Mouse (Mus musculus) CH12.LX (cell line): ENCODE measurements around the gene Ets2. TPM values are rescaled to one million over a fixed set of nuclear protein-coding genes. Genes with fewer than 3 reads are reported as not detected.

Experiments used
- DNase-seq: peaks from one replicate; pipeline ENCODE4 v3.0.0-alpha.2; 2013; ENCODE audit errors: extremely low read depth
- H3K27ac ChIP-seq: 2 replicates; pipeline ENCODE4 v1.5.1; 2012; ENCODE audit warnings: low read depth, mild to moderate bottlenecking, control low read depth, moderate library complexity; ENCODE audit not compliant: insufficient read depth
- H3K27me3 ChIP-seq: replicated peaks from 2 replicates; pipeline ENCODE3; 2012; ENCODE audit warnings: inconsistent platforms
- H3K36me3 ChIP-seq, 2 experiments: replicated peaks in 1 of 2; 2 replicates each; pipeline versions ENCODE3 to v1.6.1; 2012; ENCODE audit warnings: inconsistent platforms in 1 of 2, low read length in 1 of 2, mild to moderate bottlenecking in 1 of 2, mixed read lengths in 1 of 2, moderate library complexity in 1 of 2; ENCODE audit not compliant: control insufficient read depth in 1 of 2, insufficient read depth in 1 of 2
- H3K4me1 ChIP-seq, 2 experiments: 2 replicates each; pipeline ENCODE4 v1.6.1; 2012; ENCODE audit warnings: inconsistent platforms in 1 of 2, moderate library complexity in 1 of 2; ENCODE audit not compliant: insufficient read depth in 2 of 2, control insufficient read depth in 1 of 2
- H3K4me2 ChIP-seq: 2 replicates; pipeline ENCODE4 v1.6.1; 2012; ENCODE audit warnings: low read depth, mild to moderate bottlenecking, control low read depth; ENCODE audit not compliant: poor library complexity, insufficient read depth, severe bottlenecking
- H3K4me3 ChIP-seq, 3 experiments: fragments of 150-350 bp in 1 of 3; sonication (generic) in 1 of 3; replicated peaks in 1 of 3; 2 replicates each; pipeline versions ENCODE3 to v1.5.1; 2011 to 2012; ENCODE audit warnings: low read depth in 2 of 3, low read length in 2 of 3, mild to moderate bottlenecking in 2 of 3, moderate library complexity in 2 of 3, control low read depth in 1 of 3, improper control_type of control experiment in 1 of 3, inconsistent platforms in 1 of 3, mixed read lengths in 1 of 3; ENCODE audit not compliant: poor library complexity in 1 of 3
- H3K79me2 ChIP-seq: replicated peaks from 2 replicates; pipeline ENCODE4 v1.6.1; 2012; ENCODE audit warnings: mild to moderate bottlenecking, moderate library complexity; ENCODE audit not compliant: control insufficient read depth, poor library complexity, insufficient read depth, severe bottlenecking; ENCODE audit errors: extremely low read depth
- H3K9ac ChIP-seq: 2 replicates; pipeline ENCODE4 v1.6.1; 2012; ENCODE audit warnings: low read depth, mild to moderate bottlenecking, control low read depth, moderate library complexity; ENCODE audit not compliant: insufficient read depth
- H3K9me3 ChIP-seq: replicated peaks from 2 replicates; pipeline ENCODE3; 2012; ENCODE audit warnings: low read length, inconsistent platforms, mixed read lengths
- CHD1 ChIP-seq: IDR thresholded peaks from 2 replicates; pipeline ENCODE4 v1.6.1; 2012; ENCODE audit warnings: low read depth, low read length, improper control_type of control experiment, inconsistent platforms
- CHD2 ChIP-seq: IDR thresholded peaks from 2 replicates; pipeline ENCODE4 v1.6.1; 2011; ENCODE audit warnings: low read length, improper control_type of control experiment
- CTCF ChIP-seq, 2 experiments: IDR thresholded peaks in 1 of 2; conservative IDR thresholded peaks in 1 of 2; 2 replicates each; pipeline ENCODE4 v1.5.1; 2011 to 2012; ENCODE audit warnings: low read depth in 2 of 2, low read length in 2 of 2, improper control_type of control experiment in 1 of 2, inconsistent platforms in 1 of 2, mild to moderate bottlenecking in 1 of 2, moderate library complexity in 1 of 2
- E2F4 ChIP-seq: IDR thresholded peaks from 2 replicates; pipeline ENCODE4 v1.6.1; 2011; ENCODE audit warnings: low read depth, low read length, improper control_type of control experiment; ENCODE audit not compliant: insufficient replicate concordance
- ELF1 ChIP-seq: IDR thresholded peaks from 2 replicates; pipeline ENCODE4 v1.6.1; 2014; ENCODE audit warnings: low read depth, mild to moderate bottlenecking, inconsistent platforms, low read length, improper control_type of control experiment
- EP300 ChIP-seq: IDR thresholded peaks from 2 replicates; pipeline ENCODE4 v1.6.1; 2011; ENCODE audit warnings: low read length, improper control_type of control experiment
- ETS1 ChIP-seq: conservative IDR thresholded peaks from 2 replicates; pipeline ENCODE4 v1.6.1; 2012; ENCODE audit warnings: low read depth, mild to moderate bottlenecking, inconsistent platforms, low read length, improper control_type of control experiment, moderate library complexity
- HCFC1 ChIP-seq: IDR thresholded peaks from 2 replicates; pipeline ENCODE4 v1.6.1; 2012; ENCODE audit warnings: low read depth, mild to moderate bottlenecking, inconsistent platforms, low read length, improper control_type of control experiment
- IRF4 ChIP-seq: IDR thresholded peaks from 2 replicates; pipeline ENCODE4 v1.6.1; 2014; ENCODE audit warnings: low read depth, mild to moderate bottlenecking, inconsistent platforms, low read length, improper control_type of control experiment
- MAFK ChIP-seq: IDR thresholded peaks from 2 replicates; pipeline ENCODE4 v1.6.1; 2011; ENCODE audit warnings: low read length, improper control_type of control experiment; ENCODE audit not compliant: insufficient replicate concordance
- MAX ChIP-seq: IDR thresholded peaks from 2 replicates; pipeline ENCODE4 v1.6.1; 2011; ENCODE audit warnings: low read length, improper control_type of control experiment
- MAZ ChIP-seq: IDR thresholded peaks from 2 replicates; pipeline ENCODE4 v1.6.1; 2012; ENCODE audit warnings: low read depth, mild to moderate bottlenecking, inconsistent platforms, low read length, improper control_type of control experiment, moderate library complexity
- MEF2A ChIP-seq: IDR thresholded peaks from 2 replicates; pipeline ENCODE4 v1.6.1; 2014; ENCODE audit warnings: low read depth, mild to moderate bottlenecking, inconsistent platforms, low read length, improper control_type of control experiment, borderline replicate concordance
- MXI1 ChIP-seq: IDR thresholded peaks from 2 replicates; pipeline ENCODE4 v1.6.1; 2011; ENCODE audit warnings: mild to moderate bottlenecking, low read depth, low read length, improper control_type of control experiment
- MYC ChIP-seq: IDR thresholded peaks from 2 replicates; pipeline ENCODE4 v1.6.1; 2011; ENCODE audit warnings: low read depth, mild to moderate bottlenecking, improper control_type of control experiment, low read length
- NELFE ChIP-seq: IDR thresholded peaks from 2 replicates; pipeline ENCODE4 v1.6.1; 2011; ENCODE audit warnings: low read depth, low read length, improper control_type of control experiment
- NRF1 ChIP-seq: IDR thresholded peaks from 2 replicates; pipeline ENCODE4 v1.6.1; 2014; ENCODE audit warnings: low read depth, mild to moderate bottlenecking, inconsistent platforms, low read length, improper control_type of control experiment, moderate library complexity
- PAX5 ChIP-seq: IDR thresholded peaks from 2 replicates; pipeline ENCODE4 v1.6.1; 2012; ENCODE audit warnings: low read length, inconsistent platforms, mixed read lengths
- POLR2A ChIP-seq: IDR thresholded peaks from 2 replicates; pipeline ENCODE4 v1.6.1; 2011; ENCODE audit warnings: low read depth, mild to moderate bottlenecking, improper control_type of control experiment, low read length
- POLR2AphosphoS2 ChIP-seq: IDR thresholded peaks from 2 replicates; pipeline ENCODE4 v1.6.1; 2011; ENCODE audit warnings: low read depth, low read length, improper control_type of control experiment
- RAD21 ChIP-seq: IDR thresholded peaks from 2 replicates; pipeline ENCODE4 v1.6.1; 2011; ENCODE audit warnings: low read depth, mild to moderate bottlenecking, low read length, improper control_type of control experiment, moderate library complexity
- RCOR1 ChIP-seq: conservative IDR thresholded peaks from 2 replicates; pipeline ENCODE4 v1.6.1; 2012; ENCODE audit warnings: low read depth, mild to moderate bottlenecking, inconsistent platforms, low read length, improper control_type of control experiment
- SIN3A ChIP-seq: IDR thresholded peaks from 2 replicates; pipeline ENCODE4 v1.6.1; 2012; ENCODE audit warnings: low read length, improper control_type of control experiment, inconsistent platforms
- TBP ChIP-seq: conservative IDR thresholded peaks from 2 replicates; pipeline ENCODE4 v1.6.1; 2011; ENCODE audit warnings: low read depth, low read length, improper control_type of control experiment
- TCF12 ChIP-seq: IDR thresholded peaks from 2 replicates; pipeline ENCODE4 v1.6.1; 2014; ENCODE audit warnings: low read depth, mild to moderate bottlenecking, inconsistent platforms, low read length, improper control_type of control experiment
- USF2 ChIP-seq: conservative IDR thresholded peaks from 2 replicates; pipeline ENCODE4 v1.6.1; 2011; ENCODE audit warnings: low read depth, low read length, improper control_type of control experiment
- ZC3H11A ChIP-seq: IDR thresholded peaks from 2 replicates; pipeline ENCODE4 v1.6.1; 2012; ENCODE audit warnings: low read depth, mild to moderate bottlenecking, inconsistent platforms, low read length, improper control_type of control experiment
- ZMIZ1 ChIP-seq: IDR thresholded peaks from 2 replicates; pipeline ENCODE4 v1.6.1; 2012; ENCODE audit warnings: low read depth, mild to moderate bottlenecking, inconsistent platforms, low read length, improper control_type of control experiment
- ZNF384 ChIP-seq: IDR thresholded peaks from 2 replicates; pipeline ENCODE4 v1.6.1; 2012; ENCODE audit warnings: low read depth, low read length, improper control_type of control experiment, inconsistent platforms
- dilution Hi-C: fragments of 300-500 bp; cut with MboI; formaldehyde crosslinking; loops from 2 replicates; pipeline ENCODE4 v1.14.3; 2020; ENCODE audit warnings: low sequenced_read_pairs; ENCODE audit not compliant: extremely low pct_unique_long_range_greater_than_20kb, extremely low pct_ligation_motif_present
- in situ Hi-C: fragments of 300-500 bp; cut with MboI; formaldehyde crosslinking; loops from 3 replicates; pipeline ENCODE4 v1.14.3; 2019; ENCODE audit warnings: low sequenced_read_pairs, low pct_ligation_motif_present, low pct_unique_long_range_greater_than_20kb, mixed read lengths
- polyA plus RNA-seq: library from polyadenylated mRNA; unstranded; fragments of >175 nt; gene quantifications from 2 replicates; pipeline ENCODE4 v1.2.1, GENCODE M21; 2012; ENCODE audit warnings: low read depth; ENCODE audit not compliant: insufficient read length
- total RNA-seq, 2 experiments: library from RNA; depleted of rRNA; stranded (reverse); fragments of 300-350 nt in 1 of 2; fragments of >200 nt in 1 of 2; gene quantifications; 2 replicates each; pipeline ENCODE4 v1.2.3; 2012 to 2014

Gene Ets2
- total and polyA plus RNA-seq, 3 experiments: 42.0 to 51.2 (median 43.2) TPM

GRCm38 (mm10) chr16:95728453-95729435, 26.9 kb downstream of the Ets2 start (continued):
- no peak for TF ChIP-seq POLR2AphosphoS2
- peak; percentile 10; the same call in 1 of the 2 replicates for TF ChIP-seq NRF1
- peak; percentile 95 for TF ChIP-seq MAX
- no peak for TF ChIP-seq E2F4
- peak; percentile 95 for TF ChIP-seq EP300
- peak; percentile 53 for TF ChIP-seq POLR2A
- peak; percentile 69 for TF ChIP-seq RCOR1
- TF ChIP-seq SIN3A: peak; percentile 81; the same call in 1 of the 2 replicates
- TF ChIP-seq TCF12: peak; percentile 98
- TF ChIP-seq MAFK: peak; percentile 87

GRCm38 (mm10) chr16:95729775-95730174, 27.9 kb downstream of the Ets2 start:
- dilution Hi-C loops: no loop called here
- H3K9me3 ChIP-seq: peaks cover 16% of the 10 kb centered on the region
- no peak overlapping the region for H3K4me3 ChIP-seq
- H3K27me3 ChIP-seq: peaks cover 1% of the 10 kb centered on the region
- peaks cover 34 to 85% of the 10 kb centered on the region in 2 experiments for H3K4me1 ChIP-seq
- peak overlapping the region; percentile 58; the same call in 1 of the 2 replicates for H3K9ac ChIP-seq
- no peak for TF ChIP-seq PAX5
- TF ChIP-seq MEF2A: no peak
- TF ChIP-seq POLR2A: no peak
- H3K27ac ChIP-seq: peak overlapping the region; percentile 95
- no peak for DNase-seq
- no peak overlapping the region for H3K4me2 ChIP-seq
- H3K36me3 ChIP-seq: no peaks in the 10 kb centered on the region
- in situ Hi-C loops: no loop called here
- H3K79me2 ChIP-seq: no peaks in the 10 kb centered on the region

DNA sequence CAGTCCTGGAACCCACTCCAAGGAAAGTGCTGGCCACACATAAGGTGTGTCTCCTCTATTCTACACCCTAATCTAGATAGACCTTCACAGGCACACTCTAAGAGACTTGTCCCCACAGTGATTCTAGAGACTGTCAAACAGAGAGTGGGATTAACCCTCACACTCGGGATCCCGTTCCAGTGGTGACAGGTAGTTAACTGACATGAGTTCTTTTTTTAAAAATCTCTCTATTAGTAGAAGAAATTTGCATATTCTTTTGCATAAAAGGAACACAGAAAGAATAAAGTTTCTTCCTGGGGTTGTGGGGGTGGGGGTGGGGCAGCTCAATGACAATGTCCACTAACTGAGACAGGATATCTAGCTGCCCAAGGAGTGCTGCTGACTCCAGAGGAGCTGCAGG, 32.9 kb downstream of the Ets2 start:
- H3K4me2 ChIP-seq: peak overlapping the region; percentile 17
- peaks cover 18% of the 10 kb centered on the region for H3K9me3 ChIP-seq
- dilution Hi-C loops (no loop called here), in situ Hi-C loops (no loop called here)
- DNase-seq: peak; percentile 69
- peaks cover 1% of the 10 kb centered on the region for H3K27me3 ChIP-seq
- peaks cover 29 to 83% of the 10 kb centered on the region in 2 experiments for H3K4me1 ChIP-seq
- no peak overlapping the region for H3K4me3 ChIP-seq
- peak overlapping the region; percentile 16 for H3K9ac ChIP-seq
- H3K79me2 ChIP-seq: no peaks in the 10 kb centered on the region
- H3K36me3 ChIP-seq: no peaks in the 10 kb centered on the region
- H3K27ac ChIP-seq: peak overlapping the region; percentile 72
- no peak for TF ChIP-seq POLR2AphosphoS2
- TF ChIP-seq MAZ: no peak
- no peak for TF ChIP-seq ZC3H11A
- peak; percentile 75; the same call in 1 of the 2 replicates for TF ChIP-seq MEF2A
- no peak for TF ChIP-seq MAX
- no peak for TF ChIP-seq CHD1
- no peak for TF ChIP-seq MAFK
- no peak for TF ChIP-seq USF2
- TF ChIP-seq TBP: 0 out of 2 replicates have a peak, but pooled peaks have one; percentile 8
- TF ChIP-seq ETS1: peak; percentile 65
- peak; percentile 67 for TF ChIP-seq CHD2
- TF ChIP-seq HCFC1: no peak
- TF ChIP-seq ELF1: no peak; the same call in 1 of the 2 replicates
- TF ChIP-seq MXI1: no peak; the same call in 1 of the 2 replicates
- TF ChIP-seq CTCF (conservative IDR thresholded peaks at IDR 0.05 in 1 of 2, IDR thresholded peaks at IDR 0.05 in 1 of 2; ENCODE audit: low read depth in 2 of 2, low read length in 2 of 2): no peak
- no peak for TF ChIP-seq MYC
- no peak for TF ChIP-seq NRF1
- TF ChIP-seq ZMIZ1: no peak
- peak; percentile 75 for TF ChIP-seq ZNF384
- TF ChIP-seq RAD21: no peak
- no peak for TF ChIP-seq POLR2A
- peak; percentile 46 for TF ChIP-seq IRF4
- TF ChIP-seq NELFE: no peak
